Mouse (Mus musculus): ENCODE results near the gene Mpc1. TPM values are rescaled to one million over a fixed set of nuclear protein-coding genes. Genes with fewer than 3 reads are reported as not detected.

Mpc1 gene
- 33.0 and 35.4 TPM in 2 replicates for polyA plus RNA-seq (2012; rRNA removed)

GRCm38 (mm10) chr17:8282821-8283525 is at the start of gene Mpc1:
Gene Mpc1, plus strand, starts transcription at chr17:8282904.

GRCm38 (mm10) chr17:8235743-8236142 is 47.0 kb upstream of the Mpc1 start, which contains the start of gene Ccr6:
Gene Ccr6, plus strand, starts transcription at chr17:8236043.

DNA sequence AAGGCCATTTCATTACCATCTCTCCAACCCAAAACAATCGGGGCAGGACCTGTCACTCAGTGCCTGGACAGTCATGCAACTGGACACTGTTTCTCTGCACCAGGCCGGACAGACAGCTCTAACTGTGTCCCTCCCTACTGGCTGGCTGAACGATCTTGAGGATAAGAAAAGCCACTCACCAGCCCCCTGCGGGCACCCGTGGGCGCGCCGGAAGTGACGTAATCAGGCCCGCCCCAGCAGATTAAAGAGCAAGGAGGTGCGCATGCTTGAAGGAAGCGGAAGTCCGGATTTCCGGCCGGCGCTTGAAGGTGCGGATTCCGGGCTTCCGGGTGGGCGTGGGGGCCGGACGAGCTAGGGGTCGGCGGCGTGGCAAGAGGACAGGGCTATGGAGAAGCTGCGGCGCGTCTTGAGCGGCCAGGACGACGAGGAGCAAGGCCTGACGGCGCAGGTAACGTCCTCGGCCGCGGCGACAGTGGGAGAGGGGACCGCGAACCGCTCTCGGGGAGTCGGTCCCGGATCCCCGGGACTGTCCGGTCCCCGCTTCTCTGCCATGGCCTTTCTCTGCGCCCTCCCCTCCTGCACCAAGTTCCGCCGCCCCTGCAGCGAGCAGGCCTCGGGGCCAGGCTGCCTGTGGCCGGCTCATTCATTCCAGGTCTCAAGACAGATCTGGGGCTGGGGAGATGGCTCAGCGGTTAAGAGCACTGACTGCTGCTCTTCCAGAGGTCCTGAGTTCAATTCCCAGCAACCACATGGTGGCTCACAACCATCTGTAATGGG is 28.3 kb downstream of the Mpc1 start, which contains the start of gene Sft2d1:
Gene Sft2d1 (plus strand): TSS at position 265 of the 777 bp plus-strand sequence.

DNA sequence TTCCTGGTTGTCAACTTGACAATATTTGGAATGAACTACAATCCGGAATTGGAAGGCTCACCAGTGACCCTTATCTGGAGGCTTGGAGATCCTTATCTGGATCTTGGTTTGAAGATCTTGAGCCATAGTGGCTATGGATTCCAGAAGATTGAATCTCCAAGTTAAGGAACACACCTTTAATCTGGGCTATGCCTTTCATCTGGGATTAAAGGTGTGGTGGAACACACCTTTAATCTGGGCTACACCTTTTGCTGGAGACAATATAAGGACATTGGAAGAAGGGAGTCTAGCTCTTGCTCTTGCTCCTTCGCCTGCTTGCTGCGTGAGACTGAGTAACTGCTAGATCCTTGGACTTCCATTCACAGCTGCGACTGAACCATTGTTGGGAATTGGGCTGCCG is 54.5 kb downstream of the Mpc1 start, which contains the start of gene Prr18:
Gene Prr18 (plus strand): TSS at position 301 of the 400 bp plus-strand sequence.

Other genes with a start within 250 kb of the Mpc1 start
- gene Gm49673, start 135.1 kb upstream of the Mpc1 start, polyA plus RNA-seq (2012; rRNA removed): 2.4 TPM in 1 of 2 replicates, not detected in the other
- 14.6 and 14.8 TPM in 2 replicates for gene Rnaset2a, start 134.8 kb upstream of the Mpc1 start, polyA plus RNA-seq (2012; rRNA removed)
- gene Fgfr1op, start 117.4 kb upstream of the Mpc1 start, polyA plus RNA-seq (2012; rRNA removed): 0.18 and 0.29 TPM in 2 replicates
- 0.09 and 0.22 TPM in 2 replicates for gene Ccr6, start 46.9 kb upstream of the Mpc1 start, polyA plus RNA-seq (2012; rRNA removed)
- 81.8 and 82.4 TPM in 2 replicates for gene Sft2d1, start 28.2 kb downstream of the Mpc1 start, polyA plus RNA-seq (2012; rRNA removed)
- gene Prr18, start 54.6 kb downstream of the Mpc1 start, polyA plus RNA-seq (2012; rRNA removed): 1.1 and 1.3 TPM in 2 replicates
- gene T2, start 73.1 kb downstream of the Mpc1 start, polyA plus RNA-seq (2012; rRNA removed): not detected in 2 replicates
- gene T, start 151.5 kb downstream of the Mpc1 start, polyA plus RNA-seq (2012; rRNA removed): not detected in 2 replicates
- gene Pde10a, start 242.5 kb downstream of the Mpc1 start, polyA plus RNA-seq (2012; rRNA removed): 0.12 and 0.83 TPM in 2 replicates

Measured in stomach, adult 2 months (tissue).